Mouse (Mus musculus) hindbrain, embryonic 14.5 days (tissue): Measurements from ENCODE around the gene Rhbdd1. TPM values are rescaled to one million over a fixed set of nuclear protein-coding genes. Genes with fewer than 3 reads are reported as not detected.

ENCODE experiments used
- ATAC-seq: fragments of 200-750 bp; cut with Nextera tagmentation; 2 replicates; pipeline ENCODE4 v1.8.0; 2017; ENCODE audit warnings: moderate number of reproducible peaks, mild to moderate bottlenecking, moderate TSS enrichment, moderate library complexity; ENCODE audit not compliant: low FRiP score
- DNase-seq: peaks from one replicate; pipeline ENCODE4 v3.0.0-alpha.2; 2015; ENCODE audit warnings: low spot score
- H3K27ac ChIP-seq: fragments of 300-500 bp; sonication (generic); 2 replicates; pipeline ENCODE4 v1.5.1; 2014; ENCODE audit warnings: mild to moderate bottlenecking, moderate library complexity
- H3K27me3 ChIP-seq: fragments of 300-500 bp; sonication (generic); 2 replicates; pipeline ENCODE4 v1.6.1; 2014; ENCODE audit warnings: mild to moderate bottlenecking, low read length, mixed read lengths; ENCODE audit not compliant: control insufficient read depth, insufficient read depth
- H3K36me3 ChIP-seq: fragments of 300-500 bp; sonication (generic); replicated peaks from 2 replicates; pipeline ENCODE4 v1.6.1; 2014; ENCODE audit not compliant: control insufficient read depth, insufficient read depth
- H3K4me1 ChIP-seq: fragments of 300-500 bp; sonication (generic); replicated peaks from 2 replicates; pipeline ENCODE4 v1.6.1; 2014; ENCODE audit warnings: antibody characterized with exemption, low read length, mixed read lengths; ENCODE audit not compliant: control insufficient read depth, insufficient read depth
- H3K4me2 ChIP-seq: fragments of 300-500 bp; sonication (generic); replicated peaks from 2 replicates; pipeline ENCODE4 v1.6.1; 2014; ENCODE audit warnings: mild to moderate bottlenecking, moderate library complexity
- H3K4me3 ChIP-seq: fragments of 300-500 bp; sonication (generic); replicated peaks from 2 replicates; pipeline ENCODE4 v1.5.1; 2014; ENCODE audit warnings: mild to moderate bottlenecking, low read length
- H3K9ac ChIP-seq: fragments of 300-500 bp; sonication (generic); 2 replicates; pipeline ENCODE4 v1.6.1; 2014
- H3K9me3 ChIP-seq: fragments of 300-500 bp; sonication (generic); 2 replicates; pipeline ENCODE4 v1.6.1; 2016; ENCODE audit warnings: low read length; ENCODE audit not compliant: control insufficient read depth
- WGBS: fragments of 180-500 bp; shearing (Covaris S2); extraction: QIAGEN DNeasy Blood & Tissue Kit; methylation state at CpG from one replicate; pipeline ENCODE4 v1.1.7; 2014; 5-methylcytosine and 5-hydroxymethylcytosine counted together
- polyA plus RNA-seq: library from polyadenylated mRNA; unstranded; fragments of >200 nt; fragmentation: Nextera tagmentation; extraction: Ambion mirVana; gene quantifications from 2 replicates; pipeline ENCODE4 v1.2.1, GENCODE M21; 2014

Gene Rhbdd1
- polyA plus RNA-seq: 2.6 and 3.1 TPM in 2 replicates

DNA sequence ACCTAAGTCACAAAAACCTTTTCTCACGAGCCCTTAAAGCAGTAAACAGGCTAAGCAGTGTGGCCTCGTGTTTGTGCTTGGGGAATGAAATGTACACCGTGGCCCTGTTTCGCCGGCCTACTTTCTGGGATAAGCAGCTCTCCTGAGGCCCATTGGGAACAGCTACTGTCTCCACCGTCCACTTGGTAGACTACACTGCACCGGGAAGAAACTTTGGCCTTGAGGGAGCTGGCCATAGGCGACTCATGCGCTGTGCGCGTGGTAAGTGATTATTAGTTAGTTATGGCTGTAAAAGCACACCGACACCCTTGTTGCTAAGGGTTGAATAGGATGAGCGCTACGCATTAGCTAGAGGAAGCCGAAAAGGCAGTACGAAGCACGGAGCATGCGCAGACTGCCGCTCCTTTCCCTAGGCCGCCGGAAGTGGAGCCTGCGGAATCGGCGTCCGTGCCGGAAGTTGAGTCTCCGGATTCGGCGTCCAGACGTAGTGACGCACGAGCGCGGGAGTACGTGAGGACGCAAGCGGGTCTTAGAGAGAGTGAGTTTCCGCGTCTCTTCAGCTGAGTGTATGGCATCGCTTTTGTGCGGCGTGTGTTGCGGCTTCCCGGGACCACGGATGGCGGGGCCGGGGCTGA is at the start of gene Rhbdd1:
Gene Rhbdd1 (plus strand): TSS at position 342 of the 635 bp plus-strand sequence.
- Histone ChIP-seq H3K4me3 (peak within 1 kb of the TSS; percentile 73), H3K9ac (peak within 1 kb of the TSS; percentile 83), H3K9me3 (no peaks in the 10 kb centered on the region), H3K4me2 (peak within 1 kb of the TSS; percentile 75), H3K27me3 (no peaks in the 10 kb centered on the region), H3K27ac (peak within 1 kb of the TSS; percentile 94), H3K4me1 (peaks cover 19% of the 10 kb centered on the region), H3K36me3 (no peaks in the 10 kb centered on the region)
- DNase-seq: peak; percentile 100
- ATAC-seq: peak; percentile 98
- 4% methylated on average over 47 of the region's 47 CpGs for WGBS

DNA sequence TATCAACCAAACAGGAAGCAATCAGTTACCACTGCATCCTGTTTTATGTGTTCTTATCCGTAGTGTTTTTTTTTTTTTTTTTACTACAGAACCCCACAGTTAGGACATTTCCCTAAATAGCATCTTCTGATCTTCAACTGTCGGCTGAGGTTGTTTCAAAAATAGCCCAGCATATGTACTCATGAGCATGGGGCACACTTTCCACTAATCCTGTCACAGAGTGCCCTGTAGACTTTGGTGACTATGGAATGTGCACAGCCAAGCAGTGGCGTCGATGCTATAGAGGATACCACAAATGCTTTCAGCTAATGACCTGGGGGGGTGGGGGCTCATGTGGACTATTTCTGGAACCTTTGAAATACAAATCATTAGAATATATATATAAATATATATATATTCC is 48.7 kb upstream of the Rhbdd1 start:
- ATAC-seq (no peak), DNase-seq (no peak)
- no peak overlapping the region for H3K27ac ChIP-seq
- H3K9me3 ChIP-seq: no peaks in the 10 kb centered on the region
- H3K36me3 ChIP-seq: no peaks in the 10 kb centered on the region
- no peak overlapping the region for H3K4me2 ChIP-seq
- 83% methylated on average over 4 of the region's 4 CpGs for WGBS
- no peak overlapping the region for H3K9ac ChIP-seq
- no peaks in the 10 kb centered on the region for H3K27me3 ChIP-seq
- H3K4me1 ChIP-seq: no peaks in the 10 kb centered on the region
- H3K4me3 ChIP-seq: no peak overlapping the region

DNA sequence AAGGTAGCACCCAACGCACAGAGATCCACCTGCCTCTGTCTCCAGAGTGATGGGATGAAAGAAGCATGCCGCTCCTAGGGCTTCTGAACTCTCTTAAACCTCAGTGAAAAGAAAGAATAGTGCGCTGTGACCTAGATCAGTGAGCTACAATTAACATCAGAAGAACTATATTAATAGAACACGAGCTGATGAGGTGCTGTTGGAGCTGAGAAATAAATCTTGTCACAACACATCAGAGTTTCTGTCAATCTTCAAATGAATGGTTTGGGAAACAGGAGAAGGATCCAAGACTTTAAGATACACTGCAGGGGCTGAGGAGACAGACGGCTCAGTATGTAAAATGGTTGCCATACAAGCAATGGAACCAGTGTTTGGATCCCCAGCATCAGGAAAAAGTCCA is 44.0 kb upstream of the Rhbdd1 start:
- no peak overlapping the region for H3K9ac ChIP-seq

DNA sequence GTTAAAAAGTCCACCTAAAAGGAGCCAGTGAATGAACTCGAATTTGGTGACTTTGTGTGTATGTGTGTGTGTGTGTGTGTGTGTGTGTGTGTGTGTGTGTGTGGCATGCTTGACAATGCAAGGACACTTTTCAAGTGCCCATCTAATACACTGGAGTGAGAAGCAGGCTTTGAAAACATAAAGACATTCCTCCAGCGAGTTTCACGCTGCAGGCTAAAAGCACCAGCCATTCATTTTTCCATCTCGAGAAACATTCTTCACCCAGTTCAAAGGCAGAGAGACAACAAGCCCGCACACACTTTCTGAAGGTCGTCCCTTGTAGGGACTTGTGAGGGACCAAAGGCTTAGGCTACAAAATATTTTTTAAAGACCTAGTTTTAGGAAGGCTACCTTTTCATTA is 42.7 kb upstream of the Rhbdd1 start:
- no peak overlapping the region for H3K9ac ChIP-seq
- no peak for DNase-seq
- 14% methylated on average over 6 of the region's 6 CpGs for WGBS
- peaks cover 10% of the 10 kb centered on the region for H3K36me3 ChIP-seq
- H3K9me3 ChIP-seq: no peaks in the 10 kb centered on the region
- ATAC-seq: no peak
- H3K4me2 ChIP-seq: no peak overlapping the region
- no peak overlapping the region for H3K4me3 ChIP-seq
- H3K27me3 ChIP-seq: no peaks in the 10 kb centered on the region
- H3K27ac ChIP-seq: no peak overlapping the region
- H3K4me1 ChIP-seq: no peaks in the 10 kb centered on the region

More for the DNA sequence above, 44.0 kb upstream of the Rhbdd1 start:
- ATAC-seq (no peak), DNase-seq (no peak)
- no peak overlapping the region for H3K4me2 ChIP-seq
- whole genome bisulfite sequencing: 84% methylated on average over 5 of the region's 5 CpGs
- H3K4me3 ChIP-seq: no peak overlapping the region
- H3K36me3 ChIP-seq: peaks cover 7% of the 10 kb centered on the region
- H3K27me3 ChIP-seq: no peaks in the 10 kb centered on the region
- H3K9me3 ChIP-seq: no peaks in the 10 kb centered on the region
- no peak overlapping the region for H3K27ac ChIP-seq
- H3K4me1 ChIP-seq: no peaks in the 10 kb centered on the region

DNA sequence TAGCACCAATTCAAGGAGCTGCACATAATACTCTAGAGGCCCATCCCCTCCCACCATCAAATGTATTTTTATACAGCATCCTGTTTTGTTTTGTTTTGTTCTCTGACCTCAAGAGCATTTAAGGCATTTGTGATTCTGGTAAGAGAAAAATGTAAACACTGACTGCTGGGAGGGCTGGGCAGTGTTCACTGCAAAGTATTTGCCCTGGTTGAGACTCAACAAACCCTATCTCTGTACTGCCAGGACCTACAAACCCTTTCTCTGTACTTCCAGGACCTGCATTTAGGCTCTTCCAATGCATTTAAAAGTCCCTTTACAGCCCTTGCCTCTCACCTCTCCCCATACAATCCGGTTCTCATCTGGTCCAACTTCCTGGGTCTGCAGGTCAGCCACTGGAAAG is 41.9 kb upstream of the Rhbdd1 start:
- Histone ChIP-seq H3K4me1 (no peaks in the 10 kb centered on the region), H3K9me3 (no peaks in the 10 kb centered on the region), H3K9ac (no peak overlapping the region), H3K27me3 (no peaks in the 10 kb centered on the region), H3K27ac (no peak overlapping the region), H3K36me3 (peaks cover 10% of the 10 kb centered on the region), H3K4me3 (no peak overlapping the region), H3K4me2 (no peak overlapping the region)
- no peak for DNase-seq
- no peak for ATAC-seq
- WGBS: 59% methylated on average over 1 of the region's 1 CpGs

DNA sequence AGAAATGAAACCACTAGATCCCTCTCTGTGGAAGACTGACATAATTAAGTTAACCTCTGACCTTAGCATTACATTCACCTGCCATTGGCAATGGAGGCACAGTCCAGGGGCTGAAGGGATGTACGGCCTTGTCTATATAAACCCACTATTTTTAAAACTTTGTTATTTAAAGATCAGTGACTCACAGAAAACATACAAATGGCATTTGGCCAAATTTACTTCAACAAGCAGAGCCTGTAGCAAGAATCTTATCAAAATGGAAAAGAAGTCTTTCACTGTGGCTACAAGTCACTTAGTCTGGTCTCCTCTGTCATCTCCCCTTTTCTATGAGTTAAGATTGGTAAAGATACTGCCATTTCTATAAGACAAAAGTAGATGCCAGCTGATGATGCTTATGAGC is 36.5 kb upstream of the Rhbdd1 start:
- Histone ChIP-seq H3K27ac (no peak overlapping the region), H3K27me3 (no peaks in the 10 kb centered on the region), H3K4me3 (no peak overlapping the region), H3K9ac (no peak overlapping the region), H3K36me3 (peaks cover 10% of the 10 kb centered on the region), H3K4me2 (no peak overlapping the region), H3K4me1 (peaks cover 18% of the 10 kb centered on the region; the same call in 1 of the 2 replicates), H3K9me3 (no peaks in the 10 kb centered on the region)
- WGBS: 71% methylated on average over 1 of the region's 1 CpGs
- no peak for DNase-seq
- no peak for ATAC-seq

DNA sequence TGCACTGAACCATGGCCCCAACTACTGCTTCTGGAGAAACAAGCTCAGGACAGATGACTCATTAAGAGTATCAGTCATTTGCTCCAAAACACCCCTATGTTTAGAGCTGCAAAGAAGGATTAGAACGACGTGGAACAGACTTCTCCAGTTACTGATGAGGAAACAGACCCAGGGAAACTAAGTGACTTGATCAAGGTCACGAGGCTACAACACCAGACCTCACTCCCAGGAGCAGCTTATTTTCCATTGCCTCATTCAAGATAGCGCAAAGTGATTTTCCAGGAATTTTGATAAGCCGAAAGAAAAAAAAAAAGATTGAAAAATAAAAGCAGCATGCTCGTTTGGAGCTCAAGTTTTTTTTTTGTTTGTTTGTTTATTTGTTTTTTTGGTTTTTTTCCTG is 34.4 kb upstream of the Rhbdd1 start:
- 86% methylated on average over 6 of the region's 6 CpGs for WGBS
- no peaks in the 10 kb centered on the region for H3K9me3 ChIP-seq
- no peak for ATAC-seq

DNA sequence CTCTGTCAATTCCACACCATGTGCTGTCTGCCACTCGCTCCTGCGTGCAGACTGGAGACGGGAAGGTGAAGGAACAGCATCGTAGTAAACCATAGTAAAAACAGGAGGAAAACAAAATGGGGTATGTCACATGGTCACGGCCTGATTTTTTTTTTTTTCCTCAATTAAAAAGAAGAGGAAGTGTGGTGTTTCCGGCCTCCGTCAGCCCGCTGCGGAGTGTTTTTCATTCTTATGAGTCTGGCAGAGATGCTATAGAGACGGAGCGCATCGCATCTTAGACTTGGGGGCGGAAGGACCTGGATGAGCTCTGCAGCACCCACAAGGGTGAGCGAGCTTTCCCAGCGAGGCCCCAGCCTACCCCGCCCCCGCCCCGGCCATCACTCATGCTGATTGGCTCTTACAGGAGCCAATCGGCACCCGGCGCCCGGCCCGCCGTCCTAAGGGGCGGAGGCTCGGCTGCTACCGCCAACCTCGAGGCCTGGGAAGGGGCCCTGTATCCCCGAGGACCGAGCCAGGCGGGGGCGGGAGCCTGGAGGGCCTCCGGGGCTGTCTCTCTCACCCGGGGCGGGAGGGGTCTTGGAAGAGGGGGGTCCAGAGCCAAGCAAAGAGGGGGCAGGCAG is 33.1 kb upstream of the Rhbdd1 start:
- H3K36me3 ChIP-seq: no peaks in the 10 kb centered on the region; the same call in 1 of the 2 replicates
- H3K4me3 ChIP-seq: peak overlapping the region; percentile 68
- H3K4me2 ChIP-seq: peak overlapping the region; percentile 90
- H3K9me3 ChIP-seq: no peaks in the 10 kb centered on the region
- no peaks in the 10 kb centered on the region for H3K27me3 ChIP-seq
- 1% methylated on average over 29 of the region's 35 CpGs for WGBS
- ATAC-seq (peak; percentile 98), DNase-seq (peak; percentile 89)
- H3K4me1 ChIP-seq: peaks cover 45% of the 10 kb centered on the region
- H3K9ac ChIP-seq: peak overlapping the region; percentile 64
- peak overlapping the region; percentile 95 for H3K27ac ChIP-seq

More for the DNA sequence above, 34.4 kb upstream of the Rhbdd1 start:
- H3K4me1 ChIP-seq: peaks cover 34% of the 10 kb centered on the region
- no peak for DNase-seq
- peak overlapping the region; percentile 5; the same call in 1 of the 2 replicates for H3K4me2 ChIP-seq
- H3K9ac ChIP-seq: no peak overlapping the region
- H3K27ac ChIP-seq: no peak overlapping the region; the same call in 1 of the 2 replicates
- H3K4me3 ChIP-seq: no peak overlapping the region
- no peaks in the 10 kb centered on the region for H3K27me3 ChIP-seq
- peaks cover 5% of the 10 kb centered on the region for H3K36me3 ChIP-seq

DNA sequence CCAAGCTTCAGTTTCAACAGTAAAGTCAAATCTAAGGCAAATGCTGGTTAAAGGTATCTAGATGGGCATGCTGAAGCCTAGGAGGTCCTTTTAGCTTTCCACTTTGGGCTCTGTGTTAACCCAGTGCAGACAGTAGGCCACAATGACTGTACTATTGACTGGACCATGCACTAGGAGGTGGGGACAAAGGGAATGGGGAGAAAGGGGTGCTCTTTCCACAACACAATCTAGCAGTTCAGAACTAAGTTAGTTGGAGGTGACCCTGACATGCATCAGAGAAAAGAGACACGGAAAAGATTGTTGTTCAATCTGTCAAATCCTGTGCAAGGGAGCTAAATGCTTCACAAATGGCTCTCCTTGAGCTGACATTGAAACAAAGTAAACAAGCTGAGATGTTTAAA is 32.4 kb upstream of the Rhbdd1 start:
- H3K9ac ChIP-seq: peak overlapping the region; percentile 64
- H3K9me3 ChIP-seq: no peaks in the 10 kb centered on the region
- H3K27ac ChIP-seq: peak overlapping the region; percentile 95
- no peaks in the 10 kb centered on the region for H3K27me3 ChIP-seq
- H3K36me3 ChIP-seq: 0 out of 2 replicates have a peak, but pooled peaks cover 4% of the 10 kb centered on the region
- peaks cover 53% of the 10 kb centered on the region for H3K4me1 ChIP-seq
- peak overlapping the region; percentile 90 for H3K4me2 ChIP-seq
- no peak for ATAC-seq
- no peak for DNase-seq
- 0% methylated on average over 1 of the region's 1 CpGs for WGBS
- peak overlapping the region; percentile 68 for H3K4me3 ChIP-seq
